Mouse (Mus musculus) lung, embryonic 14.5 days (tissue): ENCODE results near the gene Ormdl3. TPM values are rescaled to one million over a fixed set of nuclear protein-coding genes. Genes with fewer than 3 reads are reported as not detected.

ENCODE experiments used
- ATAC-seq: fragments of 200-750 bp; cut with Nextera tagmentation; 2 replicates; pipeline ENCODE4 v1.8.0; 2017; ENCODE audit warnings: mild to moderate bottlenecking, moderate TSS enrichment, moderate library complexity; ENCODE audit not compliant: insufficient read depth
- DNase-seq: peaks from one replicate; pipeline ENCODE4 v3.0.0-alpha.2; 2015
- H3K27ac ChIP-seq: fragments of 300-500 bp; sonication (generic); 2 replicates; pipeline ENCODE4 v1.5.1; 2014; ENCODE audit warnings: low read depth, mild to moderate bottlenecking, moderate library complexity
- H3K27me3 ChIP-seq: fragments of 300-500 bp; sonication (generic); 2 replicates; pipeline ENCODE4 v1.6.1; 2014; ENCODE audit warnings: low read length, control low read depth; ENCODE audit not compliant: insufficient read depth
- H3K36me3 ChIP-seq: fragments of 300-500 bp; sonication (generic); 2 replicates; pipeline ENCODE4 v1.6.1; 2014; ENCODE audit warnings: control low read depth; ENCODE audit not compliant: insufficient read depth
- H3K4me1 ChIP-seq: fragments of 300-500 bp; sonication (generic); 2 replicates; pipeline ENCODE4 v1.6.1; 2014; ENCODE audit warnings: antibody characterized with exemption, control low read depth; ENCODE audit not compliant: insufficient read depth
- H3K4me2 ChIP-seq: fragments of 300-500 bp; sonication (generic); 2 replicates; pipeline ENCODE4 v1.6.1; 2014; ENCODE audit warnings: mild to moderate bottlenecking
- H3K4me3 ChIP-seq: fragments of 300-500 bp; sonication (generic); 2 replicates; pipeline ENCODE4 v1.5.1; 2014; ENCODE audit warnings: low read depth, low read length
- H3K9ac ChIP-seq: fragments of 300-500 bp; sonication (generic); 2 replicates; pipeline ENCODE4 v1.6.1; 2014
- H3K9me3 ChIP-seq: fragments of 300-500 bp; sonication (generic); 2 replicates; pipeline ENCODE4 v1.6.1; 2016; ENCODE audit warnings: low read depth, low read length, control low read depth
- CTCF ChIP-seq: IDR thresholded peaks from 2 replicates; pipeline ENCODE4 v1.5.1; 2016; ENCODE audit warnings: antibody characterized with exemption, low read depth
- WGBS: fragments of 180-500 bp; shearing (Covaris S2); extraction: QIAGEN DNeasy Blood & Tissue Kit; methylation state at CpG from one replicate; pipeline ENCODE4 v1.1.7; 2014; 5-methylcytosine and 5-hydroxymethylcytosine counted together
- polyA plus RNA-seq: library from polyadenylated mRNA; unstranded; fragments of >200 nt; fragmentation: Nextera tagmentation; extraction: Ambion mirVana; gene quantifications from 2 replicates; pipeline ENCODE4 v1.2.1, GENCODE M21; 2014

The Ormdl3 gene
- polyA plus RNA-seq, 1 experiment from 2014 or later: 6.6 TPM

DNA sequence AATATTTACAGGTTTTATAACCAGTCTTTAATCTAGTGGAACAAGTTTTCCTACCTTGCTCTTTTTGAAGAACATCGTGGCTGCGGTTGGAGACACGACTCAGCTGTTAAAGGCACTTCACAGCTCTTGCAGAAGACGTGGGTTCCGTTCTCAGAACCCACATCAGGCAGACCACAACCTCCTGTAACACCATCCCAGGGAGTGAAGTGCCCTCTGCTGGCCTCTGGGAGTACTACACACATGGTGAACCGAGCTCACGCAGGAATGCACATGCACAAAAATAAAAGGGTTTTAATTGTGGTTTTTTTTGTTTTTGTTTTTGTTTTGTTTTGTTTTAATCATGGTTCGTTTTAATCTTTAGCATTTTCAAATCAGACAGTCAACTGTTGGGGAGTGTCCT, 18.8 kb downstream of the Ormdl3 start:
- Histone ChIP-seq H3K4me1 (no peaks in the 10 kb centered on the region), H3K9me3 (no peaks in the 10 kb centered on the region), H3K27me3 (no peaks in the 10 kb centered on the region), H3K4me2 (no peak overlapping the region), H3K36me3 (no peaks in the 10 kb centered on the region), H3K4me3 (no peak overlapping the region), H3K9ac (no peak overlapping the region), H3K27ac (no peak overlapping the region)
- DNase-seq (no peak), ATAC-seq (no peak)
- TF ChIP-seq CTCF: peak; percentile 43
- 79% methylated on average over 8 of the region's 8 CpGs for WGBS

DNA sequence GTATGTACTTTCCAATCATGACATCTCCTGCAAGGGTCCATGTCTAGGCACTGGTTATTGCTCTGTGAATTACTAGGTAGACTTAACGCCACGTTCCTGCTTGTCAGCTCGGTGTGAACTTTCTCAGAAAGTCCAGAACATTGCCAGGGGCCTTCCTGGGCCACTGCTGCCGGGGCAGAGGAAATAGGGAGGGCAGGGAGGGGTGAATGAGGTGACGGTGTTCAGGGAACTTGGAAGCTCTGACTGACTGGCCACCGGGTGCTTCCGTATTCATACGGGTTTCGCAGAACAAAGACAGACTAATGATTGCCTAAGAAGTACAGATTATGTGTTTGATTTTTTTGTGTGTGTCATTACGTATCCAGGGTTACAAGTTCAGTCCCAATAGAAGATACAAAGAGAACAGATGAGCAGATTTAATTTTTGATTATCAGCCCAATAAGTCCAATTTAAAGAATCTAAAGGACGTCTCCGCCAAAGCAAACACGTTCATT, 23.2 kb downstream of the Ormdl3 start:
- no peak overlapping the region for H3K27ac ChIP-seq
- no peak overlapping the region for H3K4me3 ChIP-seq
- H3K36me3 ChIP-seq: no peaks in the 10 kb centered on the region
- no peak overlapping the region for H3K4me2 ChIP-seq
- ATAC-seq (no peak), DNase-seq (no peak)
- no peaks in the 10 kb centered on the region for H3K27me3 ChIP-seq
- no peak for TF ChIP-seq CTCF
- no peaks in the 10 kb centered on the region for H3K4me1 ChIP-seq
- 50% methylated on average over 13 of the region's 13 CpGs for WGBS
- H3K9ac ChIP-seq: no peak overlapping the region
- no peaks in the 10 kb centered on the region for H3K9me3 ChIP-seq

DNA sequence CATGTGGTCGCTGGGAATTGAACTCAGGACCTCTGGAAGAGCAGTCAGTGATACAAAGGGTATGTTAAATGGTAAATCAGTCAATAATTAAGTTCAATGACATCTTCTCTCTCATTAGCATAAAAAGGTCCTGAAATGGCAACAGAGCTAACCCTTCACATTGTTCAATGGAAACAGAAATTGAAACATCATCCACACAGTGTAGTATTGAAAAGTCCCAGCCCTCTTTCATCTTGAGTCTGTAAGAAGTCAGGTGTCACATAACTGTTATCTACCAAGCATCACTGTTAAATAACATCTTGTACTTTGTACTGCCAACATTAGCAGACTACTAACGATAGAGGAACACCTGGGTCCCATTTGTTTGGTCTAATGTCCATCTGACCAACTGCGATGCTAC, 24.1 kb downstream of the Ormdl3 start:
- ATAC-seq: no peak
- 68% methylated on average over 3 of the region's 3 CpGs for WGBS

DNA sequence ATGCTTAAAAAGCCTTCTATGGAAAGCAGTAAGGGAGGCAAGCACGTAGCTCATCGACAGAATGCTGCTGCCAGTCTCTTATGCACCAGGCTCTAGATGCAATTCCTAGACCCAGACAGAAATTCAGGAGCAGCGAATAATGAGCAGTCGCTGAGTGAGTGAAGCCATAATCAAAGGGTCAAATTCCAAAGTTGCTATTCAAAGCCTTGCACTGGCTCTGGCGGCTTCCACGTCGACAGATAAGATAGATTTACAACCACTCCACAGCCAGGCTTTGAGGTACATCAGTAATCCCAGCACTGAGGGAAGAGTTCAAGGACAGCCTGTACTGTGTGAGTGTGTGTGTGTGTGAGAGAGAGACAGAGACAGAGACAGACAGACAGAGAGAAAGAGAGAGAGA, 26.2 kb downstream of the Ormdl3 start:
- H3K27me3 ChIP-seq: no peaks in the 10 kb centered on the region
- no peak for TF ChIP-seq CTCF
- H3K4me3 ChIP-seq: no peak overlapping the region
- no peaks in the 10 kb centered on the region for H3K4me1 ChIP-seq
- no peak overlapping the region for H3K27ac ChIP-seq
- no peak for ATAC-seq
- no peak for DNase-seq
- no peak overlapping the region for H3K9ac ChIP-seq
- H3K4me2 ChIP-seq: no peak overlapping the region
- no peaks in the 10 kb centered on the region for H3K36me3 ChIP-seq
- H3K9me3 ChIP-seq: no peaks in the 10 kb centered on the region
- 16% methylated on average over 7 of the region's 7 CpGs for WGBS

More for the DNA sequence above, 24.1 kb downstream of the Ormdl3 start:
- no peak for DNase-seq
- no peak overlapping the region for H3K27ac ChIP-seq
- H3K4me1 ChIP-seq: no peaks in the 10 kb centered on the region
- no peak overlapping the region for H3K4me2 ChIP-seq
- H3K4me3 ChIP-seq: no peak overlapping the region
- no peak overlapping the region for H3K9ac ChIP-seq
- no peak for TF ChIP-seq CTCF
- no peaks in the 10 kb centered on the region for H3K9me3 ChIP-seq
- H3K36me3 ChIP-seq: no peaks in the 10 kb centered on the region
- H3K27me3 ChIP-seq: no peaks in the 10 kb centered on the region

DNA sequence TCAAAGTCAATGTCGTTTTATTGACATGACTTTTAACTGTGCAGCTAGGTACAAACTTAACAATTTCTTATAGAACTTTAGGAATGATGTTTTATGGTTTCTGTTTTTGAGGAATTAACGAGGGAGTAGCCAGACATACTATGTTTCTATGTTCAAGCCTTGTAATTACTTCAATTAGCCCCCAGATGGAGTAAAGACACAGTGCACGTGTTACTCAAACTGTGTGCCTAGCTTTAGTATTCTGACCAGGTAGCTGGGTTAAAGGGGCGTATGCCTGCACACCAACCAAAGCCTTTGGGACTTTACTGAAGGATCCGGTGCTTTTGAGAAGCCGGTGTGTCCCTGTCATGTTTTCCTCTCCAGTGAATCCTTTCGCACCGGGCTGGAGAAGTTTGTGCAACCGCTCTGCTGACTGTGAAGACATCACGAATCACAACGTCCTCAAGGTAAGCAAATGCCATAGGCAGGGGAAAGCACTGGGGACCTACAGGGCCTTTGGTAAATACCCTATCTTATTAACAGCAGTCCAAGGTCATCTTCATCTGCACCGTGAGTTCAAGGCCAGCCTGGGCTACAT, 32.0 kb downstream of the Ormdl3 start:
- peak; percentile 21; the same call in 1 of the 2 replicates for TF ChIP-seq CTCF
- Histone ChIP-seq H3K4me2 (no peak overlapping the region), H3K9me3 (no peaks in the 10 kb centered on the region), H3K4me1 (no peaks in the 10 kb centered on the region; the same call in 1 of the 2 replicates), H3K9ac (no peak overlapping the region), H3K27ac (no peak overlapping the region), H3K27me3 (peaks cover 2% of the 10 kb centered on the region), H3K36me3 (no peaks in the 10 kb centered on the region), H3K4me3 (no peak overlapping the region)
- ATAC-seq: no peak
- WGBS: 63% methylated on average over 12 of the region's 12 CpGs
- DNase-seq: no peak

DNA sequence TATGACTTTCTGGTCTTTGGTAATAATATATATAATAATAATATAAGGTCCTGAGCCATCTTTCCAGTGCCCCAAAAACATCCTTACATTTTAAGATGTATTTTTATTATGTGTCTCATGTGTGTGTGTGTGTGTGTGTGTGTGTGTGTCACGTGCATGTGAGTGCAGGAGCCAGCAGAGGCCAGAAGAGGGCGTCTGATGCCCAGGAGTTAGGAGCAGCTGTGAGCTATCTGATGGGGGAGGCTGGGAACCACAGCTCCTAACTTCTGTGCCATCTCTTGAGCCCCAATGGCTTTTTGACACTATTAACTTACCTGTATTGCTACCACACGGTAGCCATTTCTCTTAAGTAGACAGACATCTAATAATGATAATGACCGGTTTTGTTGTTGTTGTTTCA, 33.2 kb downstream of the Ormdl3 start:
- no peaks in the 10 kb centered on the region; the same call in 1 of the 2 replicates for H3K4me1 ChIP-seq
- ATAC-seq (no peak), DNase-seq (no peak)
- 92% methylated on average over 4 of the region's 4 CpGs for WGBS
- no peaks in the 10 kb centered on the region for H3K9me3 ChIP-seq
- H3K27ac ChIP-seq: no peak overlapping the region
- no peaks in the 10 kb centered on the region for H3K36me3 ChIP-seq
- H3K9ac ChIP-seq: no peak overlapping the region
- peaks cover 10% of the 10 kb centered on the region for H3K27me3 ChIP-seq
- H3K4me3 ChIP-seq: no peak overlapping the region
- H3K4me2 ChIP-seq: no peak overlapping the region
- no peak for TF ChIP-seq CTCF

DNA sequence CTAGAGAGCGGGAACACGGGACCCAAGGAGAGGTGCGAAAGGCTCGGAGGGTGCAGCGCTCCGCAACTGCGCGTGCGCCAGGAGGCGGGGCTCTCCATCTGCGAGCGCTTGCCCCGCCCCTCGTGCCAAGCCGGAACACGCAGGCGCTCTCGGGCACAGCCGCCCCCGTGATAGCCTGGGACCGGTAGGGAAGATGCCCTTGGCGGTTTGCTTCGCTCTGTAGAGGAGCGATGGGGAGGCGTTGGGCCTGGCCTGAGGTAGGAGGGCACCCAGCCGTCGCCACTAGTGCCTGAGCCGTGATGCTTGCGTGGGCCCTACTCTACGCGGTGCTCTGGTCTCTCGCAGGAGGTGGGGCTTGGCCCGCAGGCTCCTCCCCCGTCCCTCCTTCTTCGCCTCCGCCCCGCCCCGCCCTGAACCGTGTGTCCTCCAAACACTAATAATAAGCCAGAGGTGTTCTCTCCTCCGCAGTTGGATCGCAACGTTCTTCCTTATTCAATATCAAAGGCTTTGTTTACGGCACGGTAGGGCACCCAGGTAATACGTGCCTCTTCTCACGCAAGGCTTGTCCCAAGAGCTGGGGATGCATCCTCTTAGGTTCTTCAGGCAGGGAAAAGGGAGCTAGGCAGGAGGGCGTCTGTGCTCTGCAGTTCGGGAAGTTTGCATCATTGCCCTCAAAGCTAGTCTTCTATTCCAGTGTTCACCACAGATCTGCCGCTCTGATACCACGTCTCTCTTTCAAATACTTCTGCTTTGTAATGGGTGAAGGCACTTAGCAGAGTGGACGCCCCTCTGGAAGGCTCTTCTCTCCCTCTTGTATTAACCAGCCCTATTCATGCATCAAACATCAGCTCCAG, 36.0 kb downstream of the Ormdl3 start, which contains the start of gene Zpbp2:
Gene Zpbp2 (plus strand): TSS at position 123 of the 854 bp plus-strand sequence.
- H3K27me3 ChIP-seq: peaks cover 34% of the 10 kb centered on the region
- H3K4me2 ChIP-seq: peak within 1 kb of the TSS; percentile 62
- no peak within 1 kb of the TSS for H3K27ac ChIP-seq
- 1% methylated on average over 49 of the region's 51 CpGs for WGBS
- ATAC-seq: peak; percentile 97
- peak within 1 kb of the TSS; percentile 56 for H3K9ac ChIP-seq
- TF ChIP-seq CTCF: no peak
- no peaks in the 10 kb centered on the region for H3K9me3 ChIP-seq
- peak within 1 kb of the TSS; percentile 62 for H3K4me3 ChIP-seq
- H3K4me1 ChIP-seq: no peaks in the 10 kb centered on the region; the same call in 1 of the 2 replicates
- no peaks in the 10 kb centered on the region for H3K36me3 ChIP-seq
- peak; percentile 96 for DNase-seq
